Mouse (Mus musculus): ENCODE results near the gene Tax1bp1. TPM values are rescaled to one million over a fixed set of nuclear protein-coding genes. Genes with fewer than 3 reads are reported as not detected.

Gene Tax1bp1
- total RNA-seq, 2 experiments from 2014 or later, result 122 to 136 TPM

DNA sequence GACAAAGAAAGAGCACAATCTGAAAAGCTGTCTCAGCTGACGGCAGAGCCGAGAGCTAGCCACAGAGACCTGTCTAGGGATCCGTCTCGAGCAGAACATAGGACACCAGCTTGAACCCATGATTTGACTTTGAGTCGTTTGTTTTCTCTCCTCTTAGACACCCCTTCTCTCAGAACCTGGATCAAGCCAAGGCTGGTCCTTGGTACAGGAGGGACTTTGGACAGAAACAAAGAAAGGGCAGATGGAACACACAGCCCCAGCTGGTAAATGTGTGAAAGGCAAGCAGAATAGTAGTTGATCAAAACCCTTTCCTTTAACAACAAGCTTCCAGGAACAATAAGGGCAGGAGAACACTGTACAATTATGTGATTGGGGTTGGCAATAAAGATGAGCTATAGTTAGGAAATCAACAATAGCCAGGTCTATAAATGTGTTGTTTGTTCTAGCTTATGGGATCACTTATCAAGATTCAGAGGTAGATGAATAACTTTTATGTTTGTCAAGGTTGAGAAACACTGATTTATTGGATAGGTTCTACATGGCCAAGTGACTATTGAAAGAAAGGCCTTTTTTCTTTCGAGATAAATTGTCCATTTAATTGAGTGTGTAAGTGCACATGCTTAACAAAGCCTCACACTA is 31.6 kb upstream of the Tax1bp1 start:
- H3K4me3 ChIP-seq, result no peak overlapping the region
- no peak for TF ChIP-seq CTCF (IDR thresholded peaks at IDR 0.05)
- no peak for DNase-seq (ENCODE audit: extremely low spot score in 1 of 2, low spot score in 2 of 2)
- no peak overlapping the region for H3K27ac ChIP-seq
- intact Hi-C loops (cut with DNase I), result no loop called here

DNA sequence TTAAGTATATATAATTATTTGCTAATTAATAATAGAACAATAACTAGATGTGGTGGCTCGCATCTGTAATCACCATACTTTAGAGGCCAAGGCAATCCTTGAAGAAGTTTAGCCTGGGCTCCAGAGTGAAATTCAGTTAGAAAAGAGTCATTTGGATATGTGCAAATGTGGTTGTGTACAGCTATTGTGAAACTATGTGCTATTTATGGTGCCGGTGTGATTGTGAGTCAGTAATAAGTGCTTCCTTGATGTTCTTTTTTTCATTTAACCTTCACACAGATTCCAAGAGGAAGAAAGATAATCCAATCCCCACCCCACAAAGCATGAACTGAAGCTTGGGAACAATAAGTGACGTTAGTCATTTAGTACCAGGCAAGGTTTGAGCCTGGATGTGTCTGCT is 30.9 kb upstream of the Tax1bp1 start:
- no peak overlapping the region for H3K4me3 ChIP-seq
- no peak overlapping the region for H3K27ac ChIP-seq
- intact Hi-C loops (cut with DNase I), result no loop called here
- TF ChIP-seq CTCF (IDR thresholded peaks at IDR 0.05), result no peak
- DNase-seq (ENCODE audit: extremely low spot score in 1 of 2, low spot score in 2 of 2), result no peak

DNA sequence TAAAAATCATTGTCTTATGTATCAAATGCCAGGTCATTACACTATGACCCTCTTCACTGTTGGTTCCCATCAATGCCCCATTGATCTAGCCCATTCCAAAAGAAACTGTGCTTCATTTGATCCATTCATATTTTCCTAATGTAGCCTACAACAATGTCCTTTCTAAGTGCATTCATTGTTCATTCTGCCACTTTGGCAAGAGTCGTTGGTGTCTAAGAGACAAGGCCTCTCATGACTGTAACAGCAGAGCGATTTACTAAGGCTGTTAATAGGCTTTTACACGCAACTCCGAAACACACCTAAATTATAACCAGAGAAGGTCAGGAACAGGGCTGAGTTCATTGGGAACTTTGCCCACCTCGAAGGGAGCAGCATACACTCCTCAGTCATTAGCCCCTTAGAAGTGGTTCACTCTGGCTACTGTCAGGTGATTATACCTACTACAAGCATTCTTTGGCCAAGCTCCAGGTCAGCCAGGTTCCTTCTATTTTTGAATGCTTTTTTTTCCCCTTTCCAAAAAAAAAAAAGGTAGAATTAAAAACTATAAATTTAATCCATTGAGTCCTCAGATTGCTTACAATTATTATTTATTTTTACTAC is 26.5 kb upstream of the Tax1bp1 start:
- no peak for DNase-seq (ENCODE audit: extremely low spot score in 1 of 2, low spot score in 2 of 2)
- intact Hi-C loops (cut with DNase I), result no loop called here
- H3K27ac ChIP-seq, result no peak overlapping the region
- H3K4me3 ChIP-seq, result no peak overlapping the region
- TF ChIP-seq CTCF (IDR thresholded peaks at IDR 0.05), result no peak

DNA sequence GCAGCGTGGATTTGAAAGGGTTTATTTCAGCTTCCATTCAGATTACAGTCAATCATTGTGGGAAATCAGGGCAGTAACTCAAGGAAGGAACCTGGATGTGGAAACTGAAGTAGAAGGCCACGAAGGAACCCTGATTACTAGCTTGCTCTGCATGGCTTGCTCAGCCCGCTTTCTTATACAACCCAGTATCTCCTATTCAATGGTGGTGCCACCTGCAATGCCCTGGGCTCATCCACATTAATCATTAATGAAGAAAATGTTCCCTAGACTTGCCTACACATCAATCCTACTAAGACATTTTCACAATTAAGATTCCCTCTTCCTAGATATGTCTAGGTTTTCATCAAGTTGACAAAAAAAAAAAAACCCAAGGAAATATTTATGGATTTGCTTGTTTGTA is 23.2 kb upstream of the Tax1bp1 start:
- no peak overlapping the region for H3K27ac ChIP-seq
- H3K4me3 ChIP-seq, result no peak overlapping the region
- no peak for TF ChIP-seq CTCF (IDR thresholded peaks at IDR 0.05)
- intact Hi-C loops (cut with DNase I), result no loop called here
- DNase-seq (ENCODE audit: extremely low spot score in 1 of 2, low spot score in 2 of 2), result no peak

DNA sequence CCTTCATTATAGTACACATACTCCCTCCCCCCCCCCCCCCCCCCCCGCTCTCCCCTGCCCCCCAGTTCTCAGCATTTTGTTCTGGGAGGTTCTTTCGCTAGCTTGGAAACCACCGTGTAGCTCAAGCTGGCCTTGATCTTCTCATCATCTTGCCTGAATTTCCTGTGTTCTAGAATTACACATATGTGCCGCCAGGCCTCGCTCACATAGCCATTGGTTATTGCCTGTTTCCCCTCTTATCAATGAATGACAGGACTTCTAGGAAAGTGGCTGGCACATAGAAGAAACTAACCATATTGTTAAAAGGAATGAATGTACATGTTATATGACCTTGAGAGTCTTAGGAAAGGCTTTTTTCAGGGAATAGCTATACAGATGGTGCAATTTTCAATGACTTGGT is 21.7 kb upstream of the Tax1bp1 start:
- no peak for DNase-seq (ENCODE audit: extremely low spot score in 1 of 2, low spot score in 2 of 2)
- Histone ChIP-seq H3K4me3 (no peak overlapping the region), H3K27ac (no peak overlapping the region)
- intact Hi-C loops (cut with DNase I), result no loop called here
- TF ChIP-seq CTCF (IDR thresholded peaks at IDR 0.05), result no peak

DNA sequence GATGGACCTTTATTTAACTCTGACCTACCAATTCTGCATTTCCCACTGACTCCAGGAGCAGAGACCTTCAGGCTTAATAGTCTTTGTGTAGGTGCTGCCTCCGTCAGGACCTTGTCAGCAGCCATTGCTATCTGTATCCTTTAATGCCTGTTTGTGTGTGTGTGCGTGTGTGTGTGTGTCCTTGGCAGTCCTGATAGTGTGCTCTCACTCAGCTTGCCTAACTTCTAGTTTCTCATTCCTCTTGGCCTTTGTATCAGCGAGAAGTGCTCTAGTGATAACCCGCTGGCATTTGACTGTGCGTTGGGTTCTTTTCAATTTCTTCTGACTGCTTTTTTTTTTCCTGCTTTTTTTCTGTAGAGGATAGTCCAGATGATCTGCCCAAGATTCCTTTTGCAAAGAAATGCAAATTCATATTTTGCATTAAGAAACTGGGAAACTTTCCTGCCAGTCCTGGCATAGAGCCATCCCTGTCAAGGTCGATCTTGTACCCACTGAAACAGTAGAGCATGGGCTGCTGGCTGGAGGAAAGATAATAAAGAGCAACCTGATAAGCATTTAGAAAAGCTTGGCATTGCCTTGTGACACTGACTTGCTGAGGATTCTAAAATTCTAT is 21.0 kb upstream of the Tax1bp1 start:
- TF ChIP-seq CTCF (IDR thresholded peaks at IDR 0.05), result no peak
- H3K4me3 ChIP-seq, result no peak overlapping the region
- no peak overlapping the region for H3K27ac ChIP-seq
- no peak for DNase-seq (ENCODE audit: extremely low spot score in 1 of 2, low spot score in 2 of 2)
- intact Hi-C loops (cut with DNase I), result no loop called here

DNA sequence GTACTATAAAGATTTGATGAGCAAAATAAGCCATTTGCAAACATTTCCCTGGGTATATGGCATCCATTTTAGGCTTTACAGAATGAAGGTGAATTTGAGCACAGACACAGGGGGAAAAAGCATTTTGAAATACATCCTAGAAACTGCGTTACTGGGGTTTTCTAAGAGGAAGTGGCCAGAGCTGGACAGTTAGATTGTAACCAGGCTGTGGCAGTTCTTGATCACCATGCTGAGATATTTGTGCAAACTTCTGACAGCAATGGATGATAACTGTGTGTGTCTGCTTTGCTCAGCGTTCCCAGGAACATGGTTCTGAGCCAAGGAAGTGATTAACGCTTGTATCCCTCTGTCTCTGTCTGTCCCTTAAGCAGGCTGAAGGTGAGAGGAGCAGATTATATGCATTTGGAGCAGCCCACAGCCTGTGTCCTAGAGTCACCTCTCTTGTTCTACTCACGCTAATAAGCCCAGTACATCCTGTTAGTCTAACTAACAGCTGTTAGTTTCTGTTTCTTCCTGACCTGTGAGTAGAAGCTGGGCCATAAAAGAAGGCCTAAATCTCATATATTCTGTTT is 15.5 kb upstream of the Tax1bp1 start:
- TF ChIP-seq CTCF (IDR thresholded peaks at IDR 0.05), result no peak
- Histone ChIP-seq H3K27ac (no peak overlapping the region), H3K4me3 (no peak overlapping the region)
- intact Hi-C loops (cut with DNase I), result no loop called here
- DNase-seq (ENCODE audit: extremely low spot score in 1 of 2, low spot score in 2 of 2), result no peak

DNA sequence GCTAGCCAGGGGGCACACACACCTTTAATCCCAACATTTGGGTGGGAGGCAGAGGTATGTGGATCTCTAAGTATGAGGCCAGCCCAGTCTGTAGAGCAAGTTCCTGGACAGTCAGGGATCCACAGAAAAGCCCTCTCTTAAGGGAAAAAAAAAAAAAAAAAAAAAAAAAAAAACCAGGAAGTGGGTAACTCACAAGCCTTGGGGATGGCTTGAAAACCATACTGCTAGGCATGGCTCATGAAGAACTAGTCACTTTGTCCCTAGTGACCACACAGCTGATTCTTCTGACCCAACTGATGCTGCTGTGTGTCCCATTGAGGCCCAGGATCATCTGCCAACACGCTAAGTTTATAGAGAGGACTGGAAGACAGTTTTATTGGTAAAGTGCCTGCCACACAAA is 14.5 kb upstream of the Tax1bp1 start:
- Histone ChIP-seq H3K27ac (no peak overlapping the region), H3K4me3 (no peak overlapping the region)
- TF ChIP-seq CTCF (IDR thresholded peaks at IDR 0.05), result no peak
- DNase-seq (ENCODE audit: extremely low spot score in 1 of 2, low spot score in 2 of 2), result no peak
- intact Hi-C loops (cut with DNase I), result no loop called here

DNA sequence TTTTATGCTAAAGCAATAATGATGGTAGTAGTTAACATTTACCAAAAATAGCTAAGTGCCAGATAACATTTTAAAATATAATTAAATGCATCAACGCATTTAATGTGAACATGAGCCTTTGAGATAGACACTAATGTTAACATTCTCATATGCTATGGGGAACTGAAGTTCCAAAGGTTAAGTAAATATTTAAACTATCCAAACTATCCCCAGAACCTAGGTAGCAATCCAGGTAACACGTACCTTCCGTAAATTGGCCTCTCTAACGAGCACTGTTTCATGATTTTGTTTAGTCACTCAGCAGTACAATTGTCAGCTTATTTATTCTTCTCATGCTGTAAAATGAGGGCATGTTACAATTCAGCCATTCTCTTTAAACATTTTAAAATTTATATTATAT is 13.6 kb upstream of the Tax1bp1 start:
- H3K4me3 ChIP-seq, result no peak overlapping the region
- TF ChIP-seq CTCF (IDR thresholded peaks at IDR 0.05), result no peak
- no peak overlapping the region for H3K27ac ChIP-seq
- intact Hi-C loops (cut with DNase I), result no loop called here
- no peak for DNase-seq (ENCODE audit: extremely low spot score in 1 of 2, low spot score in 2 of 2)

DNA sequence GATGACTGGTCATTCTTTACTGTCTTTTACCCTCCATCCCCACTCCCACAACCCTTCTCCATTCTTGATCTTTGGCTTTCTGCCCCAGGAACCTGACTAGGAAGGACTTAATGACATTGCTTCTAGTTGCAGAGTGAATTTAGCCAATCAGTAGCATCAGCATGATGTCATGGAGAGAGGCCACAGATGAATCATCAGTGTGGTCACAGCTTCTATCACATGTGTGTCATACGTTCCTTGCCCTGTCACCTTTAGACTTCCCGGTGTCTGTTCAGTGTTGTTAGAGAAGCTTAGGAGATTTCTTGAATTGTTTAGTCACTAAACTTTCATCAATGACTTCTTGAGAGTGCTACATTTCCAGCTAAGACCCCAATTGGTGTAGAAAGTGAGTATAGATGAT is 10.3 kb upstream of the Tax1bp1 start:
- TF ChIP-seq CTCF (IDR thresholded peaks at IDR 0.05), result no peak
- intact Hi-C loops (cut with DNase I), result no loop called here
- DNase-seq (ENCODE audit: extremely low spot score in 1 of 2, low spot score in 2 of 2), result no peak
- Histone ChIP-seq H3K27ac (no peak overlapping the region), H3K4me3 (no peak overlapping the region)

DNA sequence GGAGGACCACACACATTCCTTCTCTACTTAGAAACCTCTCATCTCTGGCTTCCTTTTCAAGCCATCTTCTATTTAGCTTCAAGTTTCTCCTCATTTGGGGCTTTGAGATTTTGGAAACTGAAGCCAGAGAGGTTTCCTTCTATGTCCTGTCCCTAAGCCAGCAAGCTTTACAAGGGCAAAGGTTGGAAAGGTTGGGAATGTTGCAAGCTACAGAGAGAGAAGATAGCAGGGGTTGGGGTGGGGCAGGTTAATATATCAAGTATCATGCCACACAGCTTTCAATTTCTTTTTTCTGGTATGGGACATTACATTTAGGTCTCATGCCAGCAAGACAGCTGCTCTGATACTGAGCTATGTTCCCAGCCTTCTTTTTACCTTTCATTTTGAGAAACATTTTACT is 8.2 kb upstream of the Tax1bp1 start:
- no peak for DNase-seq (ENCODE audit: extremely low spot score in 1 of 2, low spot score in 2 of 2)
- H3K4me3 ChIP-seq, result no peak overlapping the region
- intact Hi-C loops (cut with DNase I), result no loop called here
- no peak for TF ChIP-seq CTCF (IDR thresholded peaks at IDR 0.05)
- H3K27ac ChIP-seq, result no peak overlapping the region

DNA sequence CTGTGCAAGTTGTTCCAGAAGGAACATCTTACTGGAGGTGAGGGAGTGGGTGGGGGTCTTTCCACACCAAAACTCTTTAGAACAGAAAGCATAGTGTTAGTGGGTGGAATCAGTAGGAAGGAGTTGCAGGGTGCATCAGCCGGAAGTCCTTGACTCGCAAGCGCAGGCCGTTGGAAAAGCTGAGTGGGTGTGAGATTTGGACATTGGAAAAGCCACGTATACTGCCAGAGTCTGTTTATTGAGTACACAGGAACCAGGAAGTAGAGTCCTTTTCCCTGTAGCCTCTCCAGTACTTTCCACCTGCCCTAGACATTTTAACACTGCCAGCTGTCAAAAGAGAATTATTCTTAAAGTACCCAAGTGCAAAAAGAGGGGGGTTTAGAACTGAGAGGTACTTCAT is 5.7 kb upstream of the Tax1bp1 start:
- no peak for DNase-seq (ENCODE audit: extremely low spot score in 1 of 2, low spot score in 2 of 2)
- no peak overlapping the region for H3K27ac ChIP-seq
- intact Hi-C loops (cut with DNase I), result no loop called here
- H3K4me3 ChIP-seq, result no peak overlapping the region
- no peak for TF ChIP-seq CTCF (IDR thresholded peaks at IDR 0.05)

Data from left cerebral cortex, adult 2 months (tissue).